Mouse (Mus musculus): ENCODE data around the gene Ccdc187.

- no peak for TF ChIP-seq MAX (IDR thresholded peaks at IDR 0.05; ENCODE audit: low read length)
- TF ChIP-seq CTCF (conservative IDR thresholded peaks at IDR 0.05 in 1 of 2, IDR thresholded peaks at IDR 0.05 in 1 of 2; ENCODE audit: low read depth in 2 of 2, low read length in 2 of 2) = no peak
- TF ChIP-seq USF2 (conservative IDR thresholded peaks at IDR 0.05; ENCODE audit: low read depth, low read length) = no peak
- no peak for TF ChIP-seq POLR2A (IDR thresholded peaks at IDR 0.05; ENCODE audit: low read depth, low read length)
- no peak for TF ChIP-seq ZKSCAN1 (IDR thresholded peaks at IDR 0.05; ENCODE audit: borderline replicate concordance, low read depth, low read length)
- no peak for TF ChIP-seq SIN3A (IDR thresholded peaks at IDR 0.05; ENCODE audit: low read length)
- no peak for TF ChIP-seq RAD21 (IDR thresholded peaks at IDR 0.05; ENCODE audit: low read depth, low read length)
- no peak for TF ChIP-seq MEF2A (IDR thresholded peaks at IDR 0.05; ENCODE audit: borderline replicate concordance, low read depth, low read length)
- TF ChIP-seq IRF4 (IDR thresholded peaks at IDR 0.05; ENCODE audit: low read depth, low read length) = no peak
Observed at GRCm38 (mm10) chr2:26265095-26265494, 29.3 kb downstream of the Ccdc187 start.

Measured in CH12.LX (cell line).